Mouse (Mus musculus) urinary bladder, postnatal 4 days (tissue): ENCODE results near the gene Rab23.

ENCODE experiments used
- DNase-seq, 2 experiments: peaks; one replicate each; pipeline ENCODE4 v3.0.0; 2021 to 2022; ENCODE audit warnings: low spot score in 2 of 2

Gene Rab23

DNA sequence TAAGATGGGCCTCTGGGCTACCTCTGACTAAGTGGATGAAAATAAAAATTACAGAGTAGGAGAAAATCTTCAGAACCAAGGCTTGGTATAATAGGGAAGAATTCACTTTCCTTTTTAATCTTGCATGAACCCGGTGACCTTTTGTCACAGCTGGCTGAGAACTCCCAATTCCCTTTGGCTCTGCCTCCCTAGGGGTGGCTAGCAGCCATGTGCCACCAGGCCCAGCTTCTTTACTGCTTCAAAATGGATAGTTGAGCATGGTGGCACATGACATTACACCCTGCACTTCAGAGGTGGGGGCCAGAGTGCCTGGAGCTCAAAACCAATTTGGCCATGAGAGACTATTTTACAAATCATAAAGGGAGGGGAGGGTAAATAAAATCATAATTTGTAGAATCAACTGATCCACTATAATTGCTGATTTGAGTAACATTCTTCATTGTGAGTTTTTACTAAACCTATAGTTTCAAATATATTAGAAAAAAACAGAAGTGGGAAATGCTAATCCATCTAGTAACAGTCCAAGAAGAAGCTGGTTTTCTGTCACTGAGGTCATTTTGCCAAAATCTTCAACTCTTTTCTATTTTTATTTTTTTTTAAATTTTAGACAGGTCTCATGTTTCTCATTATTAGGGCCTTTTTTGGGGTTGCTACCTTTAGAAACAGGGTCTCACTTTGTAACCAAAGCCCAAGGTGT is 48.6 kb downstream of the Rab23 start:
- DNase-seq, result no peak

- no peak for DNase-seq
Measured at GRCm38 (mm10) chr1:33768827-33769226, 49.1 kb downstream of the Rab23 start.

- DNase-seq, result no peak
Measured at GRCm38 (mm10) chr1:33771621-33772020, 51.9 kb downstream of the Rab23 start.

- DNase-seq, result no peak
Measured at GRCm38 (mm10) chr1:33772106-33772505, 52.4 kb downstream of the Rab23 start.

DNA sequence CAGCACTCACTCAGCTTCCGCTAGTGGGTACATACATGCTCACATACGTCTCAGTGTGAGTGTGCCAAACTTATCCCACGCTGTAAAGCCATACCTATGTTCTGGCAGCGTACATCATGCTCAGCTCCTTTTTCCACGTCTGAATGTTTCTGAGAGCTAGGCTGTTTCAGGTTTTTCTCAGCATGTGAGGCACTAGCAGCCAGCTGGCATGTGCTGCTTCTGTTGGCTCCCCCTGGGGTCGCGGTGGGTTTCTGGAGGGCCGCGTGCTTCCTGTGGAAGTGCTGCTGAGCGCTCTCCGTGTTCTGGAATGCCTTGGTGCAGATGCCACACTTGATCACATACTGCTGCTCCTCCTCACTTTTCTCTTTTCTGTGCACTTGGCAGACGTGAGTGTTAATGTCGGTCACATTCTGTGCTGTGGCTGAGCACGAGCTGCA is 56.5 kb downstream of the Rab23 start:
- no peak for DNase-seq

- no peak for DNase-seq
Measured at GRCm38 (mm10) chr1:33784561-33784960, 64.9 kb downstream of the Rab23 start.

DNA sequence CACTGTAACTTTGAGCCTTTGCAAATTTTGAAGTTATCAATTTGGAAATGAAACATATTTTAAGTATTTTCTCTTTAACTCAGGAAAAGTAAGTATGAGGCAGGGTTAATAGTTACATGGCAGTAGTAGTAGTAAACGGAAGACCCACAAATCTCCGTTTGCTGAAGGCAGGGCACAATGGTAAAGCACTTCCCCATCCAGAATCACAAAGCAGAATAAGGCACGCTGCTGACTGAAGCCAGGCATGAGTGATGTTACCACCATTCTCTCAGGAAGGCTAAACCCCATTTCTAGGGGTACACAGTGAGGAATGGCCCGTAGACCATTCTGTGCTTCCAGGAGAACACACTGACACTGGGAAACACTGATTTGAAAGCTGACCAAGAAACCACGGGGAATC is 68.4 kb downstream of the Rab23 start:
- DNase-seq, result no peak

GRCm38 (mm10) chr1:33788493-33788892 is 68.8 kb downstream of the Rab23 start:
- DNase-seq, result no peak
